Mouse (Mus musculus) bone marrow, adult 2 months (tissue): ENCODE measurements at regions not wholly inside any gene's neighbourhood (a gene's known extent, or its start where the extent isn't known, plus 50 kb on each side); places are given as distances from the start of the nearest gene placed in this dataset.

Experiments
- H3K27ac ChIP-seq: fragments of 200-500 bp; 2 replicates; pipeline ENCODE4 v1.5.1; 2012; ENCODE audit warnings: low read depth, mild to moderate bottlenecking, control low read depth, inconsistent platforms, low read length; ENCODE audit not compliant: control insufficient read depth, poor library complexity, insufficient read depth
- H3K4me1 ChIP-seq: fragments of 200-500 bp; 2 replicates; pipeline ENCODE4 v1.6.1; 2011; ENCODE audit warnings: low read length; ENCODE audit not compliant: control insufficient read depth, insufficient read depth
- H3K4me3 ChIP-seq: fragments of 200-500 bp; replicated peaks from 2 replicates; pipeline ENCODE3; 2011; ENCODE audit warnings: mild to moderate bottlenecking, low read depth, low read length, control low read depth; ENCODE audit not compliant: control insufficient read depth
- CTCF ChIP-seq: fragments of 200-500 bp; IDR thresholded peaks from 2 replicates; pipeline ENCODE4 v1.5.1; 2011; ENCODE audit warnings: low read length, control low read depth; ENCODE audit not compliant: control insufficient read depth, insufficient read depth
- POLR2A ChIP-seq: fragments of 200-500 bp; IDR thresholded peaks from 2 replicates; pipeline ENCODE4 v1.6.1; 2011; ENCODE audit warnings: low read depth, mild to moderate bottlenecking, control low read depth, low read length, borderline replicate concordance; ENCODE audit not compliant: control insufficient read depth
- WGBS: fragments of 180-500 bp; shearing (Covaris S2); methylation state at CpG from one replicate; pipeline ENCODE4 v1.1.7; 2018; 5-methylcytosine and 5-hydroxymethylcytosine counted together

- no peak for TF ChIP-seq CTCF
- no peak for TF ChIP-seq POLR2A
- Histone ChIP-seq H3K27ac (no peak overlapping the region), H3K4me3 (no peak overlapping the region), H3K4me1 (no peaks in the 10 kb centered on the region)
- 72% methylated on average over 5 of the region's 5 CpGs for WGBS
Observed at GRCm38 (mm10) chr9:43942147-43942546, 101.0 kb upstream of the Thy1 start.

GRCm38 (mm10) chr9:43943522-43943921, 99.7 kb upstream of the Thy1 start:
- Histone ChIP-seq H3K4me1 (no peaks in the 10 kb centered on the region), H3K27ac (no peak overlapping the region), H3K4me3 (no peak overlapping the region)
- 45% methylated on average over 6 of the region's 6 CpGs for WGBS
- TF ChIP-seq CTCF = no peak
- TF ChIP-seq POLR2A = no peak

GRCm38 (mm10) chr9:43944816-43945741, 98.1 kb upstream of the Thy1 start:
- Histone ChIP-seq H3K4me3 (no peak overlapping the region), H3K27ac (no peak overlapping the region), H3K4me1 (no peaks in the 10 kb centered on the region)
- TF ChIP-seq CTCF (no peak), POLR2A (no peak)
- 56% methylated on average over 13 of the region's 13 CpGs for WGBS

GRCm38 (mm10) chr9:43945997-43946649, 97.1 kb upstream of the Thy1 start:
- no peaks in the 10 kb centered on the region for H3K4me1 ChIP-seq
- H3K27ac ChIP-seq = no peak overlapping the region
- no peak for TF ChIP-seq CTCF
- H3K4me3 ChIP-seq = no peak overlapping the region
- whole genome bisulfite sequencing = 81% methylated on average over 13 of the region's 13 CpGs

- Histone ChIP-seq H3K4me1 (no peaks in the 10 kb centered on the region), H3K27ac (no peak overlapping the region), H3K4me3 (no peak overlapping the region)
- TF ChIP-seq POLR2A (no peak), CTCF (no peak)
- WGBS = 69% methylated on average over 5 of the region's 5 CpGs
Observed at GRCm38 (mm10) chr9:43947089-43947488, 96.1 kb upstream of the Thy1 start.

GRCm38 (mm10) chr9:43947490-43948150, 95.6 kb upstream of the Thy1 start:
- no peak overlapping the region for H3K4me3 ChIP-seq
- no peak for TF ChIP-seq CTCF
- no peak for TF ChIP-seq POLR2A
- WGBS = 59% methylated on average over 11 of the region's 11 CpGs

GRCm38 (mm10) chr9:43953128-43953527, 90.1 kb upstream of the Thy1 start:
- 39% methylated on average over 7 of the region's 7 CpGs for WGBS
- no peak overlapping the region for H3K4me3 ChIP-seq
- TF ChIP-seq CTCF (no peak), POLR2A (no peak)
- H3K27ac ChIP-seq = no peak overlapping the region
- H3K4me1 ChIP-seq = no peaks in the 10 kb centered on the region

More at GRCm38 (mm10) chr9:43947490-43948150, 95.6 kb upstream of the Thy1 start:
- Histone ChIP-seq H3K27ac (no peak overlapping the region), H3K4me1 (no peaks in the 10 kb centered on the region)

GRCm38 (mm10) chr9:43959541-43959940, 83.6 kb upstream of the Thy1 start:
- 23% methylated on average over 9 of the region's 9 CpGs for WGBS
- H3K4me1 ChIP-seq = no peaks in the 10 kb centered on the region
- H3K4me3 ChIP-seq = no peak overlapping the region
- no peak overlapping the region for H3K27ac ChIP-seq
- TF ChIP-seq POLR2A = no peak
- TF ChIP-seq CTCF = no peak
